Mouse (Mus musculus): ENCODE results near the gene Smpdl3b. TPM values are rescaled to one million over a fixed set of nuclear protein-coding genes. Genes with fewer than 3 reads are reported as not detected.

The Smpdl3b gene
- polyA plus RNA-seq, 1 experiment = 21.4 TPM

DNA sequence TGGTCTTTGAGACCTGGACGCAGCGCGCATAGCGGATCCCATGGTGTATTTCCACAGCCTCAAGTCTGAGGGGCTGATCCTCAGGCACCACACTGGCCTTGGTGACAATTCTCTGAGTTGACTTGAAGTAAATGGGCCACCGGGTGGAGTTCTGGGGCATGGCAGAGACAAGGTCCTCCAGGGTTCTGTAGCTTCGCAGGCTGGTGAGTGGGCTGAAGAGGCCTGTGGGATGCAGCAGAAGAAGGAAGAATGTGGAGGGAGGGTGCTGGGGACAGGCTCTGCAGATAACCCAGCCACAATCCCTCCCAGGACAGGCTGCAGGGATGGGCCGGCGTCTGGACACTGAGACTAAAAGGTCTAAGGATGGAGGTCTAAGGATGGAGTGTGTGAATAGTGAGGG, 32.7 kb upstream of the Smpdl3b start:
- TF ChIP-seq FOSL1 (IDR thresholded peaks at IDR 0.05; ENCODE audit: insufficient read depth, low read length, poor library complexity, severe bottlenecking) (no peak), USF1 (IDR thresholded peaks at IDR 0.05; ENCODE audit: low read depth) (no peak), MAX (IDR thresholded peaks at IDR 0.05) (no peak), MYOG (IDR thresholded peaks at IDR 0.05; ENCODE audit: control insufficient read depth, extremely low read depth, insufficient read length) (no peak), CTCF (IDR thresholded peaks at IDR 0.05; ENCODE audit: control insufficient read depth, insufficient read depth, insufficient read length) (no peak), MYOD1 (IDR thresholded peaks at IDR 0.05; ENCODE audit: control insufficient read depth, insufficient read length, low read depth) (no peak), CEBPB (IDR thresholded peaks at IDR 0.05; ENCODE audit: low read depth) (no peak)
- Histone ChIP-seq H3K79me3 (ENCODE audit: low read depth) (no peaks in the 10 kb centered on the region), H3K36me3 (ENCODE audit: control insufficient read depth, insufficient read depth) (no peaks in the 10 kb centered on the region)

GRCm38 (mm10) chr4:132785228-132785627, 28.2 kb upstream of the Smpdl3b start:
- Histone ChIP-seq H3ac (ENCODE audit: control insufficient read depth, insufficient read length, low read depth) (no peak overlapping the region), H3K36me3 (ENCODE audit: control insufficient read depth, insufficient read depth) (peaks cover 6% of the 10 kb centered on the region), H3K79me3 (ENCODE audit: low read depth) (no peaks in the 10 kb centered on the region), H3K4me3 (ENCODE audit: insufficient read depth, poor library complexity, severe bottlenecking) (no peak overlapping the region), H3K27me3 (ENCODE audit: control insufficient read depth, insufficient read depth, insufficient read length) (no peaks in the 10 kb centered on the region), H3K79me2 (ENCODE audit: control insufficient read depth, insufficient read depth) (no peaks in the 10 kb centered on the region)
- TF ChIP-seq CEBPB (IDR thresholded peaks at IDR 0.05; ENCODE audit: low read depth) (no peak), USF1 (IDR thresholded peaks at IDR 0.05; ENCODE audit: low read depth) (no peak), MYOD1 (IDR thresholded peaks at IDR 0.05; ENCODE audit: control insufficient read depth, insufficient read length, low read depth) (no peak), CTCF (IDR thresholded peaks at IDR 0.05; ENCODE audit: control insufficient read depth, insufficient read depth, insufficient read length) (no peak), MAX (IDR thresholded peaks at IDR 0.05) (no peak), MYOG (IDR thresholded peaks at IDR 0.05; ENCODE audit: control insufficient read depth, extremely low read depth, insufficient read length) (no peak), FOSL1 (IDR thresholded peaks at IDR 0.05; ENCODE audit: insufficient read depth, low read length, poor library complexity, severe bottlenecking) (no peak)

More for the DNA sequence above, 32.7 kb upstream of the Smpdl3b start:
- Histone ChIP-seq H3K4me3 (ENCODE audit: insufficient read depth, poor library complexity, severe bottlenecking) (no peak overlapping the region), H3K79me2 (ENCODE audit: control insufficient read depth, insufficient read depth) (no peaks in the 10 kb centered on the region), H3K27me3 (ENCODE audit: control insufficient read depth, insufficient read depth, insufficient read length) (peaks cover 11% of the 10 kb centered on the region), H3ac (ENCODE audit: control insufficient read depth, insufficient read length, low read depth) (no peak overlapping the region)

- Histone ChIP-seq H3ac (ENCODE audit: control insufficient read depth, insufficient read length, low read depth) (no peak overlapping the region), H3K79me2 (ENCODE audit: control insufficient read depth, insufficient read depth) (no peaks in the 10 kb centered on the region), H3K27me3 (ENCODE audit: control insufficient read depth, insufficient read depth, insufficient read length) (no peaks in the 10 kb centered on the region), H3K36me3 (ENCODE audit: control insufficient read depth, insufficient read depth) (peaks cover 15% of the 10 kb centered on the region), H3K79me3 (ENCODE audit: low read depth) (no peaks in the 10 kb centered on the region), H3K4me3 (ENCODE audit: insufficient read depth, poor library complexity, severe bottlenecking) (no peak overlapping the region)
- TF ChIP-seq MYOG (IDR thresholded peaks at IDR 0.05; ENCODE audit: control insufficient read depth, extremely low read depth, insufficient read length) = no peak
- TF ChIP-seq USF1 (IDR thresholded peaks at IDR 0.05; ENCODE audit: low read depth) = no peak
- TF ChIP-seq FOSL1 (IDR thresholded peaks at IDR 0.05; ENCODE audit: insufficient read depth, low read length, poor library complexity, severe bottlenecking) = no peak
- no peak for TF ChIP-seq CEBPB (IDR thresholded peaks at IDR 0.05; ENCODE audit: low read depth)
- TF ChIP-seq CTCF (IDR thresholded peaks at IDR 0.05; ENCODE audit: control insufficient read depth, insufficient read depth, insufficient read length) = no peak
- no peak for TF ChIP-seq MYOD1 (IDR thresholded peaks at IDR 0.05; ENCODE audit: control insufficient read depth, insufficient read length, low read depth)
- TF ChIP-seq MAX (IDR thresholded peaks at IDR 0.05) = no peak
Observed at GRCm38 (mm10) chr4:132783732-132784131, 26.7 kb upstream of the Smpdl3b start.

DNA sequence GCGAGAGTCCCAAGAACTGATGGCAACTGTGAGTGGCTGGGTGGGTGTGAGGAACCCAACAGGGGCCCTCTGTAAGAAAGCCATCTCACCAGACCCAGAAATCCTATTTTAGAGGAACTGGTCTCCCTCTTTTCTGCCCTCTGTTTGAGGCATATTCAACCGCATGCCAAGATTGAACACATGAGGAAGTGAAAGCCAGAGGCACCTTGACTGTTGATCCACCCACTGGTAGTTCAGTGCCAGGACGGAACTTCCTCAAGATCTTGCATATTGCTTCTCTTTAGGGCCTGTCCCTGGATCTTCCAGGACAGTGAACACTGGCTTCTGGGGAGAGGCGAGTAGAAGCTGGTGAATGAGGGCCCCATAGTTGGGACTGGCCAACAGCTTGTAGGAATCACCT, 23.2 kb upstream of the Smpdl3b start:
- Histone ChIP-seq H3K4me3 (ENCODE audit: insufficient read depth, poor library complexity, severe bottlenecking) (no peak overlapping the region), H3K27me3 (ENCODE audit: control insufficient read depth, insufficient read depth, insufficient read length) (no peaks in the 10 kb centered on the region), H3K79me3 (ENCODE audit: low read depth) (no peaks in the 10 kb centered on the region), H3K79me2 (ENCODE audit: control insufficient read depth, insufficient read depth) (no peaks in the 10 kb centered on the region), H3K36me3 (ENCODE audit: control insufficient read depth, insufficient read depth) (peaks cover 47% of the 10 kb centered on the region), H3ac (ENCODE audit: control insufficient read depth, insufficient read length, low read depth) (no peak overlapping the region)
- TF ChIP-seq CEBPB (IDR thresholded peaks at IDR 0.05; ENCODE audit: low read depth) = no peak
- TF ChIP-seq MAX (IDR thresholded peaks at IDR 0.05) = no peak
- TF ChIP-seq MYOG (IDR thresholded peaks at IDR 0.05; ENCODE audit: control insufficient read depth, extremely low read depth, insufficient read length) = no peak
- no peak for TF ChIP-seq CTCF (IDR thresholded peaks at IDR 0.05; ENCODE audit: control insufficient read depth, insufficient read depth, insufficient read length)
- TF ChIP-seq FOSL1 (IDR thresholded peaks at IDR 0.05; ENCODE audit: insufficient read depth, low read length, poor library complexity, severe bottlenecking) = no peak
- TF ChIP-seq MYOD1 (IDR thresholded peaks at IDR 0.05; ENCODE audit: control insufficient read depth, insufficient read length, low read depth) = no peak
- TF ChIP-seq USF1 (IDR thresholded peaks at IDR 0.05; ENCODE audit: low read depth) = no peak

DNA sequence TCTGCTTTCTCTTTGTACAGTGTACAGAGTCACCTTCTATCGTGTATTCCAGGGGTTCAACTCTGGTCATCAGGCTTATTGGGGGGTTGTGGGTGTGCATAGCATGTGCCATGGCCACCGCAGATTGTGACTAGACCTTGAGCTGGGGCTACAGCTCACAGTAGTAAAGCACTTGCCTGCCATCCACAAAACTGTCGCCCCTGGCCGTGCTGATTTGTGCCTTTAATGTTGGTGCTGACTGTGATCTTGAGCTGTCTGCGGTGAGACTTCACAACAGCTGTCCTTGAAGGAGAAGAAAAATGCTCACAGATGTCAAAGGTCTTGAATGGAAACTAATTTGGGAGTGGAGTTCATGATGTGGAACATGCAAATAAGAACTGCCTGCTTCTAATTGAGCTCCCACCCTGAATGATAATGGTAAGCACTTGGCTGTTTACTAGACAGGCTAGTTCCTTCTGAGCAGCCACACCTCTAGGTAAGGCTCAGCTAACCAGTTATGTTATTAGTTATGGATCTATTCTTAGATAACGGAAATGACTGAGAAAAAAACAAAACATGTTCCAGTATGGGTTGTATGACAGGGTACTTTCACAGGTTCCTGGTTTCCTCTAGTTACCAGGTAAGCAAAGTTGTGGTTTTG, 21.6 kb upstream of the Smpdl3b start:
- peaks cover 63% of the 10 kb centered on the region for H3K36me3 ChIP-seq (ENCODE audit: control insufficient read depth, insufficient read depth)
- no peaks in the 10 kb centered on the region for H3K79me3 ChIP-seq (ENCODE audit: low read depth)
- H3K4me3 ChIP-seq (ENCODE audit: insufficient read depth, poor library complexity, severe bottlenecking) = no peak overlapping the region
- no peak overlapping the region for H3ac ChIP-seq (ENCODE audit: control insufficient read depth, insufficient read length, low read depth)
- TF ChIP-seq CTCF (IDR thresholded peaks at IDR 0.05; ENCODE audit: control insufficient read depth, insufficient read depth, insufficient read length) = no peak
- TF ChIP-seq MAX (IDR thresholded peaks at IDR 0.05) = no peak
- TF ChIP-seq MYOD1 (IDR thresholded peaks at IDR 0.05; ENCODE audit: control insufficient read depth, insufficient read length, low read depth) = no peak
- no peak for TF ChIP-seq MYOG (IDR thresholded peaks at IDR 0.05; ENCODE audit: control insufficient read depth, extremely low read depth, insufficient read length)
- no peak for TF ChIP-seq CEBPB (IDR thresholded peaks at IDR 0.05; ENCODE audit: low read depth)
- TF ChIP-seq FOSL1 (IDR thresholded peaks at IDR 0.05; ENCODE audit: insufficient read depth, low read length, poor library complexity, severe bottlenecking) = no peak
- no peak for TF ChIP-seq USF1 (IDR thresholded peaks at IDR 0.05; ENCODE audit: low read depth)
- no peaks in the 10 kb centered on the region for H3K79me2 ChIP-seq (ENCODE audit: control insufficient read depth, insufficient read depth)
- no peaks in the 10 kb centered on the region for H3K27me3 ChIP-seq (ENCODE audit: control insufficient read depth, insufficient read depth, insufficient read length)
